Mouse (Mus musculus) neural tube, embryonic 11.5 days (tissue): ENCODE data around the gene Pon2. TPM values are rescaled to one million over a fixed set of nuclear protein-coding genes. Genes with fewer than 3 reads are reported as not detected.

ENCODE experiments used
- ATAC-seq: fragments of 200-750 bp; cut with Nextera tagmentation; 2 replicates; pipeline ENCODE4 v1.8.0; 2017; ENCODE audit warnings: moderate number of reproducible peaks, mild to moderate bottlenecking, moderate TSS enrichment, moderate library complexity; ENCODE audit not compliant: insufficient read depth, low FRiP score, low TSS enrichment
- DNase-seq: peaks from one replicate; pipeline ENCODE4 v3.0.0-alpha.2; 2015; ENCODE audit warnings: low spot score
- H3K27ac ChIP-seq: fragments of 300-500 bp; sonication (generic); 2 replicates; pipeline ENCODE4 v1.5.1; 2014; ENCODE audit warnings: low read depth, mild to moderate bottlenecking, low read length
- H3K27me3 ChIP-seq: fragments of 300-500 bp; sonication (generic); 2 replicates; pipeline ENCODE4 v1.6.1; 2014; ENCODE audit warnings: mild to moderate bottlenecking, low read length, mixed read lengths; ENCODE audit not compliant: control insufficient read depth, insufficient read depth
- H3K36me3 ChIP-seq: fragments of 300-500 bp; sonication (generic); 2 replicates; pipeline ENCODE4 v1.6.1; 2014; ENCODE audit warnings: mild to moderate bottlenecking, low read length, moderate library complexity, mixed read lengths; ENCODE audit not compliant: control insufficient read depth, insufficient read depth
- H3K4me1 ChIP-seq: fragments of 300-500 bp; sonication (generic); 2 replicates; pipeline ENCODE4 v1.6.1; 2014; ENCODE audit warnings: low read length, mixed read lengths; ENCODE audit not compliant: control insufficient read depth, insufficient read depth
- H3K4me2 ChIP-seq: fragments of 300-500 bp; sonication (generic); 2 replicates; pipeline ENCODE4 v1.6.1; 2014; ENCODE audit warnings: low read depth, mild to moderate bottlenecking, moderate library complexity
- H3K4me3 ChIP-seq: fragments of 300-500 bp; sonication (generic); 2 replicates; pipeline ENCODE4 v1.5.1; 2014; ENCODE audit warnings: low read depth, low read length
- H3K9ac ChIP-seq: fragments of 300-500 bp; sonication (generic); 2 replicates; pipeline ENCODE4 v1.6.1; 2014; ENCODE audit warnings: mild to moderate bottlenecking, low read length
- H3K9me3 ChIP-seq: fragments of 300-500 bp; sonication (generic); 2 replicates; pipeline ENCODE4 v1.6.1; 2016; ENCODE audit warnings: low read length; ENCODE audit not compliant: control insufficient read depth
- WGBS: fragments of 180-500 bp; shearing (Covaris S2); extraction: QIAGEN DNeasy Blood & Tissue Kit; methylation state at CpG from one replicate; pipeline ENCODE4 v1.1.7; 2014; 5-methylcytosine and 5-hydroxymethylcytosine counted together
- polyA plus RNA-seq: library from polyadenylated mRNA; unstranded; fragments of >200 nt; fragmentation: Nextera tagmentation; extraction: Ambion mirVana; gene quantifications from 2 replicates; pipeline ENCODE4 v1.2.1, GENCODE M21; 2014

Gene Pon2
- polyA plus RNA-seq, 1 experiment from 2014 or later, result 25.9 TPM

DNA sequence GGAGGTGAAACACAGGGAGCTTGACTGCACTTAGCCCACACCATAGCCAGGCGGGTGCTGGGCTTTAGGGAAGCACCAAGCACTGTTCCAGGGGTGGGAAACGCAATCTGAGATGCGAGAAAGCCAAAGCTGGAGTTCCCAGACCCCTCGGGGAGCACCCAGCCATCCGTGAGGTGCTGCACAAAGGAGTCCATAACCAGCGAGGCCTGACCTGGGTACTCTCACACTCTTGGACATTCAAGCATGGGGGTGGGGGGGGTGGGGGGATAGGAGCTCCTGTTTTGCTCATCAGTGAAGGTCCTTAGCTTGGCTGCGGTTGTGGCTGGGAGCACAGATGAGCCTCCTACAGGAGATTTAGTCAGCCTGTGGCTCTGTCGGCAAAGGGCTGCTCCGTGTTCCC, 18.4 kb upstream of the Pon2 start:
- no peaks in the 10 kb centered on the region for H3K27me3 ChIP-seq
- no peak overlapping the region for H3K4me3 ChIP-seq
- H3K9ac ChIP-seq, result no peak overlapping the region
- H3K36me3 ChIP-seq, result no peaks in the 10 kb centered on the region
- H3K27ac ChIP-seq, result no peak overlapping the region
- H3K4me1 ChIP-seq, result no peaks in the 10 kb centered on the region
- no peaks in the 10 kb centered on the region for H3K9me3 ChIP-seq
- ATAC-seq (no peak), DNase-seq (no peak)
- H3K4me2 ChIP-seq, result no peak overlapping the region
- 90% methylated on average over 9 of the region's 9 CpGs for WGBS

DNA sequence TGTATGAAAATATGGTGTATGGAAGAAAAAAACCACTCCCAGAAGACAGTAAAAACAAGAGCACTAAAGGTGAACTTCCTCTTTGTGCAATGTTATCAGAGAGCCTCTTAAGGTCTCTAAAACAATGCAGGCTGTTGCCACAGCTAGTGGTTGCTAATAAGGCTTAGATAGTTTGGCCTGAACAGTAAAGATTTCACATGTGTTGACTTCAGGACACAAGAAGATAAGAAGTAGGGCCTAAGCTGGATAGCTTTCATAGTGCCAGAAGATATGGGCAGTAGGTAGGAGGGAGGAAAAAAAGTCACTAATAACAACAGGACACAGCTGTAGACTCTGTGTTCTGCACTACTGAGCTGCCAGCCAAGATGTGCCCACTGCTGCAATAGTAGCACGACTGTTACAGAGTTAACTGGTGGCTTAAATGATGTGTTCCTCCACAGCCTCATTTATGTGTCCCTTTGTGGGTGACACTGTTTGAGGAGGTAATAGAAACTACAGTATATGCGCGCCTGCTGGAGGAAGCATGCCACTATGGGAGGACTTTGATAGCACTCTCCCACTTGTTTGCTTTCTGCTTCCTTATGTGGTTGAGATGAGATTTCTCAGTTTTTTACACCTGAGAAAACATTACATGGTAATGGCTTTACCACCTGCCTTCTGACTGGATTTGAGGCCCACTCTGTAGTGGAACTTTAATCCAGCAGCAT, 17.0 kb upstream of the Pon2 start:
- no peak overlapping the region for H3K4me2 ChIP-seq
- no peak overlapping the region for H3K27ac ChIP-seq
- WGBS, result 68% methylated on average over 3 of the region's 3 CpGs
- ATAC-seq (no peak), DNase-seq (no peak)
- H3K27me3 ChIP-seq, result no peaks in the 10 kb centered on the region
- H3K4me3 ChIP-seq, result no peak overlapping the region
- H3K9ac ChIP-seq, result no peak overlapping the region
- H3K36me3 ChIP-seq, result no peaks in the 10 kb centered on the region
- H3K9me3 ChIP-seq, result no peaks in the 10 kb centered on the region
- H3K4me1 ChIP-seq, result no peaks in the 10 kb centered on the region

DNA sequence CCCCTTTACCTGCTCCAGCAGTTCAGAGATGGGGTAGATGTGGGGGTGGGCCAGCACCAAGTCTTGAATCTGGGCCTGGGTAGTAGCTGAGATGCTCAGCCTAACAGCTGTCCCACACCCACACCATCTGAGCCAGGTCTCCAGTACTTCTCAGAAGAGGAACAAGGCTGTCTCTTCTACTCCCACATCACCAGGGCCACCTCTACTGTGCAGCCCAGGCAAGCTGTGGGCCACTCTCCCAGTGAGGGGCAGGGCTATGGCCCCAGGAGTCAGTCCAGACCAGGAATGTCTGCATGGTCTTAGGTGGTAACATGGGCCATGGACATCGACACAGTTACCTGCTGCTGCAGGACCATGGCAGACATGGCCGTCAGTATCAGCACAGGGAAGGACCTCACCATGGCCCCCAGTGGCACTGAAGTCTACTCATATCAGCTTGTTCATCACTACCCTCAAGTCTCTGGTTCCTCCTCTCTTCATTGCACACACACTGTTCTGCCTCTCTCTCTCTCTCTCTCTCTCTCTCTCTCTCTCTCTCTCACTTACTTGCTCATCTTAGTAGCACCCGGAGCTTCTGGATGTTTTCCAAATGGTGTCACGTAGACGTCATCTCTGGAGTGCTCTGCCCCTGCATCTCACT, 15.8 kb upstream of the Pon2 start:
- no peaks in the 10 kb centered on the region for H3K27me3 ChIP-seq
- no peaks in the 10 kb centered on the region for H3K4me1 ChIP-seq
- no peak overlapping the region for H3K9ac ChIP-seq
- no peak overlapping the region for H3K4me2 ChIP-seq
- no peak overlapping the region for H3K4me3 ChIP-seq
- no peaks in the 10 kb centered on the region for H3K36me3 ChIP-seq
- ATAC-seq (no peak), DNase-seq (no peak)
- no peaks in the 10 kb centered on the region for H3K9me3 ChIP-seq
- WGBS, result 88% methylated on average over 5 of the region's 5 CpGs
- no peak overlapping the region for H3K27ac ChIP-seq

DNA sequence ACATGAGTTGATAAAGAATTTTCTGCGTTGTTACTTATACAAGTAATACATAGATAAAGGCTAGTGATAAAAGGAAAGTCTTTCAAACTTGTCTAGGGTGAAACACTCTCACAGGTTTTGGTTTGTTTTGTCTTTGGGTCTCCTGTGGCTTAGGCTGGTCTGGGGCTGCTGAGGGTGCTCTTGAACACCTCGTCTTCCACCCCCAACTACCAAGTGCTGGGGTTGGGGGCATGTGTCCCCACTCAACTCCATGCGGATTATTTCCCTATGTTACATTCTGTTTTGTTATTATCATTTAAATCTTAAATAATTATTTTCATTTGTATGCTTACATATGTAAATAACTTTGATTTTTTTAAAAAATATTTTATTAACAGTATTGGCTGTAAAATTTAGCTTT, 12.2 kb upstream of the Pon2 start:
- DNase-seq, result no peak
- no peaks in the 10 kb centered on the region for H3K36me3 ChIP-seq
- ATAC-seq, result no peak
- H3K4me3 ChIP-seq, result no peak overlapping the region
- no peaks in the 10 kb centered on the region for H3K27me3 ChIP-seq
- H3K4me2 ChIP-seq, result no peak overlapping the region
- no peak overlapping the region for H3K27ac ChIP-seq
- WGBS, result 88% methylated on average over 3 of the region's 3 CpGs
- H3K4me1 ChIP-seq, result no peaks in the 10 kb centered on the region
- no peaks in the 10 kb centered on the region for H3K9me3 ChIP-seq
- H3K9ac ChIP-seq, result no peak overlapping the region

DNA sequence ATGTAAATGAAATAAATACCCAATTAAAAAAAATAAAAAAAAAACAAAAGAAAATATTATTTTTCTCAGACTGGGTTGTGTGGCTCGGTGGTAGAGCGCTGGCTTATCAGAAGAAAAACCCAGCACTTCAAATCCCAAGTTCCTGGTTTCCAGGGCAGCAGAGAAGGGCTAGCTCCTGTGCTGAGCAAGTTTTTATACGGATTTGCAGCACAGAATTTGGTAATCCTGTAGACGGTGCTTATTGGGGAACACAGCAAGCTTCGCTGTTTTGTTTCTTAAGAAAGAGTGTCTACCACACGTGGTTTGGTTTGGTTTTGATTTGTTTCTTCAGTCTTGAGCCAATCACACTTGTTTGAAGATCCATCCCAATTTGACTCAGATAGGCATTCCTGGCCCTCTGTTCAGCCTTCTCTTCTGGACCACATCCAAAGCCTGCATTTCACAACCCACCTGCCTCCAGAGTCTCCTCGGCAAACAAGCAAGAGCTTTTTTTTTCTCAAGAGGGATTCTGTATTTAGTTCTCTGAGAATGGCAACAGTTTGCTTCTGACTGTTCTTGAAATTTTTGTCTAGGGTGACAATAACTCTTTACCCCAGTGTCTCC, 11.4 kb upstream of the Pon2 start:
- Histone ChIP-seq H3K9me3 (no peaks in the 10 kb centered on the region), H3K27me3 (no peaks in the 10 kb centered on the region)
- 87% methylated on average over 7 of the region's 7 CpGs for WGBS

DNA sequence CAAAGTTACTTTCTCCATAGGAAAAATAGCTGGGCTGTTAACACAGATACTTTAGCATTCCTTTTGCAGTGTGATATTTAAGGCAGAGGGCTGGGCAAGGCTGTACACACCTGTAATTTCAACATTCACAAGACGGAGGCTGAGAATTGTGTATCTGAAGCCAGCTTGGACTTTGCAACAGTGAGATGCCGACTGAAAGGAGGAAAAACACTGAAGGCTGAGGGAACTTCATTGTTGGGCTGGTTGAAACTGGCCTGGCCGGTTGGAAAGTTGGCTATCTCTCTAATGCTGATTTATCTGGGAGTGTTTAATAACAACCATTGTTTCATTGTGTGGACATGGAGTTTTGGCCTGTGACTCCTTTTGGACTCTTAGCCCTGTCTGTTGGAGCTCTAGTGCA, 7.7 kb upstream of the Pon2 start:
- no peaks in the 10 kb centered on the region for H3K4me1 ChIP-seq
- ATAC-seq (no peak), DNase-seq (no peak)
- no peaks in the 10 kb centered on the region for H3K36me3 ChIP-seq
- H3K27me3 ChIP-seq, result no peaks in the 10 kb centered on the region
- WGBS, result 78% methylated on average over 3 of the region's 3 CpGs
- H3K9me3 ChIP-seq, result no peaks in the 10 kb centered on the region
- no peak overlapping the region for H3K9ac ChIP-seq
- no peak overlapping the region for H3K4me2 ChIP-seq
- H3K27ac ChIP-seq, result no peak overlapping the region
- no peak overlapping the region for H3K4me3 ChIP-seq

More for the DNA sequence above, 11.4 kb upstream of the Pon2 start:
- no peak overlapping the region for H3K9ac ChIP-seq
- H3K27ac ChIP-seq, result no peak overlapping the region
- no peaks in the 10 kb centered on the region for H3K4me1 ChIP-seq
- no peak overlapping the region for H3K4me2 ChIP-seq
- no peaks in the 10 kb centered on the region for H3K36me3 ChIP-seq
- no peak overlapping the region for H3K4me3 ChIP-seq
- DNase-seq (no peak), ATAC-seq (no peak)

DNA sequence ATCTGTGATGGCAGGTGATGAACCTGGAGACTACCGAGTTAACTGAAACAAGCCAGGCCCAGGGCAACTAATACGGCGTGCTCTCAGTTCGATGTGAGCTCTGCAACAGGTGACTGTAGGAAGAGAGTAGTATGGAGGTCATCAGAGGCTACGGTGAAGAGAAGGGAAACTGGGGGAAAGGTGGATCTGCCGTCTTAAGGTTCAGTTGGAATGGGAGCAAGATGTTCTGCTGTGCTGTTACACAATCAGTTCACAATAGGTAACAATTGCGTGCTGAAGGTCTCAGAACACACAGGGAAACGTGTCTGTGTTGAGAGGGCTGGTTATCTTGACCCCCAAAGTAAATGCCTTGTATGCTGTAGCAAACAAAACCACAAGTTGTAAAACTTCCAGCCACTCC, 6.7 kb upstream of the Pon2 start:
- no peaks in the 10 kb centered on the region for H3K36me3 ChIP-seq
- WGBS, result 85% methylated on average over 8 of the region's 8 CpGs
- no peak overlapping the region for H3K9ac ChIP-seq
- no peak for DNase-seq
- H3K27me3 ChIP-seq, result no peaks in the 10 kb centered on the region
- no peaks in the 10 kb centered on the region for H3K4me1 ChIP-seq
- no peak overlapping the region for H3K27ac ChIP-seq
- H3K9me3 ChIP-seq, result no peaks in the 10 kb centered on the region
- no peak overlapping the region for H3K4me3 ChIP-seq
- no peak for ATAC-seq
- no peak overlapping the region for H3K4me2 ChIP-seq

DNA sequence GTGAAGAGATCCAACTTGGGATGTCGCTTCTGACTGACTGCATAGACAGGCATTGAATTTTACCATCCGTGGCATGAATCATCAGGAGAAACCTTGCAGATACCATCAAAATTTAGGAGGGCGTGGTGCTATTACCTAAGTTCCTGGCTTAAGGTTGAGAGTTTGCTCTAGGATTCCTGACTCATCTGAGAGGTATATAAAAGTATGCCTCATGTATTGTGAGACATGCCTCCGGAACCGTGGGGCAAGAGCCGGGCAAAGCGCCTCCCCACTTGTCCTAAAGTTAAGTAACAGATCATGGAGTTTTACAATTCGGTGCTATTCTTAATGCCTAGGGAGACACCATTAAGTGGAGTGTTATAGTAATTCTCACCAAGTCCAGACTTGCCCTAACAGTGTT, 2.4 kb upstream of the Pon2 start:
- Histone ChIP-seq H3K4me2 (no peak overlapping the region), H3K4me1 (no peaks in the 10 kb centered on the region), H3K9me3 (no peaks in the 10 kb centered on the region), H3K27ac (no peak overlapping the region), H3K9ac (no peak overlapping the region), H3K36me3 (no peaks in the 10 kb centered on the region), H3K27me3 (no peaks in the 10 kb centered on the region), H3K4me3 (no peak overlapping the region)
- 89% methylated on average over 8 of the region's 8 CpGs for WGBS
- ATAC-seq (no peak), DNase-seq (no peak)

DNA sequence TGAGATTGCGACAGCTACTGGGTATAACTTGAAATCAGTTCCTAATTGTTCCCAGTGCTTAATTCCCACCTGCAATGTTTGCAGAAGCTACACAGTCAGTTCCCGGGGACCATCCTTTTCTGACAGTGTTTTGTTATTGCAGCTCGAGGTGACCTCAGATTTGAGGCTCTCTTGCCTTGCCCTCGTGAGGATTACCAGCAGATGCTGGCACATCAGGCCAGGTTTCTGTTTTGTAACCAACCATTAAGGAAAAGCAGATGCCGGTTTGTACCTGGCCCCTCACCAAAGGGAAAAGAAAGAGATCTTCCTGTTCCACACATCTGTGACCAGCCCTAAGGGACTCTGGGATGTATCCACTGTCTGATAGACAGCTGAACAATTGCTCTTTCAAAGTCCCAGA, 1.3 kb upstream of the Pon2 start:
- H3K27ac ChIP-seq, result no peak overlapping the region
- H3K9me3 ChIP-seq, result no peaks in the 10 kb centered on the region
- ATAC-seq (no peak), DNase-seq (no peak)
- H3K4me2 ChIP-seq, result no peak overlapping the region
- no peaks in the 10 kb centered on the region for H3K36me3 ChIP-seq
- H3K4me1 ChIP-seq, result no peaks in the 10 kb centered on the region
- no peak overlapping the region for H3K4me3 ChIP-seq
- 65% methylated on average over 5 of the region's 5 CpGs for WGBS
- H3K27me3 ChIP-seq, result no peaks in the 10 kb centered on the region
- no peak overlapping the region for H3K9ac ChIP-seq
